Mouse (Mus musculus) ES-Bruce4 (cell line): ENCODE results near the gene Golgb1.

Experiments
- CTCF ChIP-seq: IDR thresholded peaks from one replicate; pipeline ENCODE4 v1.8.1; 2011; ENCODE audit warnings: low read depth, low read length
- POLR2A ChIP-seq: IDR thresholded peaks from one replicate; pipeline ENCODE4 v1.8.1; 2011; ENCODE audit warnings: low read length; ENCODE audit not compliant: insufficient read depth

- no peak for TF ChIP-seq CTCF
- no peak for TF ChIP-seq POLR2A
These were observed 54.3 kb downstream of the Golgb1 start for GRCm38 (mm10) chr16:36929216-36929615.
